Mouse (Mus musculus) ES-E14 (cell line): Measurements from ENCODE around the gene Plcb3. TPM values are rescaled to one million over a fixed set of nuclear protein-coding genes. Genes with fewer than 3 reads are reported as not detected.

Experiments
- DNase-seq: peaks from one replicate; pipeline ENCODE4 v3.0.0-alpha.2; 2013; ENCODE audit warnings: low read depth, low spot score
- H3K27ac ChIP-seq: 2 replicates; pipeline ENCODE4 v1.5.1; 2012; ENCODE audit warnings: low read depth, mild to moderate bottlenecking, low read length, moderate library complexity, mixed read lengths; ENCODE audit not compliant: poor library complexity, insufficient read depth, severe bottlenecking
- H3K36me3 ChIP-seq: 2 replicates; pipeline ENCODE4 v1.6.1; 2012; ENCODE audit warnings: mild to moderate bottlenecking, low read length, moderate library complexity, mixed read lengths; ENCODE audit not compliant: control insufficient read depth, poor library complexity, insufficient read depth, severe bottlenecking
- H3K4me1 ChIP-seq, 2 experiments: fragments of 150-350 bp in 1 of 2; sonication (generic) in 1 of 2; 2 replicates each; pipeline ENCODE4 v1.6.1; 2012; ENCODE audit warnings: low read length in 2 of 2, mild to moderate bottlenecking in 1 of 2, mixed read lengths in 1 of 2; ENCODE audit not compliant: control insufficient read depth in 2 of 2, insufficient read depth in 2 of 2, poor library complexity in 1 of 2
- H3K4me3 ChIP-seq, 2 experiments: fragments of 150-350 bp in 1 of 2; sonication (generic) in 1 of 2; 2 replicates each; pipeline ENCODE4 v1.5.1; 2012; ENCODE audit warnings: low read length in 2 of 2, low read depth in 1 of 2, mild to moderate bottlenecking in 1 of 2, mixed read lengths in 1 of 2; ENCODE audit not compliant: insufficient read depth in 1 of 2, poor library complexity in 1 of 2, severe bottlenecking in 1 of 2
- H3K9ac ChIP-seq: 2 replicates; pipeline ENCODE4 v1.6.1; 2012; ENCODE audit warnings: low read depth, mild to moderate bottlenecking, low read length, mixed read lengths; ENCODE audit not compliant: poor library complexity, insufficient read depth, severe bottlenecking
- H3K9me3 ChIP-seq: fragments of 150-350 bp; sonication (generic); 2 replicates; pipeline ENCODE4 v1.6.1; 2012; ENCODE audit warnings: low read depth, mild to moderate bottlenecking, low read length; ENCODE audit not compliant: control insufficient read depth, insufficient read depth
- CHD2 ChIP-seq: IDR thresholded peaks from 2 replicates; pipeline ENCODE4 v1.6.1; 2014; ENCODE audit warnings: mild to moderate bottlenecking, low read depth, low read length, inconsistent platforms
- HCFC1 ChIP-seq: IDR thresholded peaks from 2 replicates; pipeline ENCODE4 v1.6.1; 2012; ENCODE audit warnings: low read length, inconsistent platforms, borderline replicate concordance; ENCODE audit not compliant: insufficient read depth
- MAFK ChIP-seq: IDR thresholded peaks from 2 replicates; pipeline ENCODE4 v1.6.1; 2014; ENCODE audit warnings: mild to moderate bottlenecking, low read depth, low read length, inconsistent platforms; ENCODE audit not compliant: insufficient read depth
- ZC3H11A ChIP-seq: IDR thresholded peaks from 2 replicates; pipeline ENCODE4 v1.6.1; 2012; ENCODE audit warnings: low read depth, mild to moderate bottlenecking, inconsistent platforms, low read length, borderline replicate concordance
- ZNF384 ChIP-seq: IDR thresholded peaks from 2 replicates; pipeline ENCODE4 v1.6.1; 2012; ENCODE audit warnings: low read depth, low read length, inconsistent platforms
- in situ Hi-C, 2 experiments: fragments of 600-800 bp; cut with MboI; formaldehyde crosslinking; loops; one replicate each; pipeline ENCODE4 v1.15.1; 2025; ENCODE audit warnings: low sequenced_read_pairs in 2 of 2, inconsistent platforms in 1 of 2; ENCODE audit not compliant: unreplicated experiment in 2 of 2
- total RNA-seq: library from RNA; depleted of rRNA; stranded (reverse); fragments of 300-350 nt; gene quantifications from 2 replicates; pipeline ENCODE4 v1.2.3, GENCODE M21; 2012; rRNA removed

Plcb3 gene
- total RNA-seq, 1 experiment: 42.3 TPM

- H3K9ac ChIP-seq: no peak overlapping the region
- no peak for TF ChIP-seq MAFK
- no peak for TF ChIP-seq ZNF384
- TF ChIP-seq ZC3H11A: no peak
- TF ChIP-seq CHD2: no peak
- no peak for TF ChIP-seq HCFC1
- no peak for DNase-seq
- peaks cover 0 to 4% of the 10 kb centered on the region in 2 experiments; a peak in 1 of 4 replicates for H3K4me1 ChIP-seq
- H3K36me3 ChIP-seq: peaks cover 18% of the 10 kb centered on the region; the same call in 1 of the 2 replicates
- no peak overlapping the region for H3K4me3 ChIP-seq
- no peak overlapping the region for H3K27ac ChIP-seq
- in situ Hi-C loops: no loop called here
- no peaks in the 10 kb centered on the region for H3K9me3 ChIP-seq
These were observed 70.1 kb downstream of the Plcb3 start for GRCm38 (mm10) chr19:6906199-6906598.

GRCm38 (mm10) chr19:6905498-6906159, 70.6 kb downstream of the Plcb3 start:
- Histone ChIP-seq H3K4me1 (peaks cover 0 to 3% of the 10 kb centered on the region in 2 experiments; a peak in 1 of 4 replicates), H3K4me3 (no peak overlapping the region), H3K36me3 (peaks cover 16% of the 10 kb centered on the region; the same call in 1 of the 2 replicates), H3K9ac (no peak overlapping the region), H3K27ac (no peak overlapping the region), H3K9me3 (no peaks in the 10 kb centered on the region)
- in situ Hi-C loops: no loop called here
- TF ChIP-seq MAFK (no peak), CHD2 (no peak), HCFC1 (no peak), ZNF384 (no peak), ZC3H11A (no peak)
- DNase-seq: no peak

GRCm38 (mm10) chr19:6904846-6905245, 71.4 kb downstream of the Plcb3 start:
- H3K36me3 ChIP-seq: peaks cover 16% of the 10 kb centered on the region; the same call in 1 of the 2 replicates
- no peak overlapping the region for H3K9ac ChIP-seq
- H3K4me3 ChIP-seq: no peak overlapping the region
- H3K9me3 ChIP-seq: no peaks in the 10 kb centered on the region
- no peak for DNase-seq
- peaks cover 0 to 3% of the 10 kb centered on the region in 2 experiments; a peak in 1 of 4 replicates for H3K4me1 ChIP-seq
- TF ChIP-seq ZC3H11A (no peak), ZNF384 (no peak), MAFK (no peak), HCFC1 (no peak), CHD2 (no peak)
- no peak overlapping the region for H3K27ac ChIP-seq
- in situ Hi-C loops: no loop called here

GRCm38 (mm10) chr19:6903031-6903430, 73.2 kb downstream of the Plcb3 start:
- no peak overlapping the region for H3K4me3 ChIP-seq
- DNase-seq: no peak
- TF ChIP-seq CHD2 (no peak), ZNF384 (no peak), ZC3H11A (no peak), MAFK (no peak), HCFC1 (no peak)
- H3K27ac ChIP-seq: no peak overlapping the region
- peaks cover 16% of the 10 kb centered on the region; the same call in 1 of the 2 replicates for H3K36me3 ChIP-seq
- in situ Hi-C loops: no loop called here
- no peak overlapping the region for H3K9ac ChIP-seq
- H3K4me1 ChIP-seq: no peaks in the 10 kb centered on the region
- no peaks in the 10 kb centered on the region; the same call in 1 of the 2 replicates for H3K9me3 ChIP-seq

Other genes with a start within 250 kb of the Plcb3 start
- 11.5 and 14.4 TPM in 2 replicates for gene Rps6ka4, start 135.8 kb downstream of the Plcb3 start, total RNA-seq
- gene Ccdc88b, start 118.3 kb downstream of the Plcb3 start, total RNA-seq: 2.7 and 3.5 TPM in 2 replicates
- gene Trmt112, start 66.8 kb downstream of the Plcb3 start, total RNA-seq: 90.7 and 105 TPM in 2 replicates
- gene Prdx5, start 66.4 kb downstream of the Plcb3 start, total RNA-seq: 51.6 and 59.0 TPM in 2 replicates
- gene Esrra, start 54.7 kb downstream of the Plcb3 start, total RNA-seq: 23.1 and 30.1 TPM in 2 replicates
- 9.4 and 14.9 TPM in 2 replicates for gene Catsperz, start 51.1 kb downstream of the Plcb3 start, total RNA-seq
- 2.3 and 4.4 TPM in 2 replicates for gene Kcnk4, start 42.0 kb downstream of the Plcb3 start, total RNA-seq
- gene Bad, start 34.6 kb downstream of the Plcb3 start, total RNA-seq: 16.3 and 22.9 TPM in 2 replicates
- gene Gpr137, start 34.0 kb downstream of the Plcb3 start, total RNA-seq: 23.2 and 23.7 TPM in 2 replicates
- 365 and 385 TPM in 2 replicates for gene Ppp1r14b, start 1.5 kb downstream of the Plcb3 start, total RNA-seq
- 51.0 and 64.0 TPM in 2 replicates for gene Fkbp2, start 4.0 kb upstream of the Plcb3 start, total RNA-seq
- 10.0 and 14.3 TPM in 2 replicates for gene Vegfb, start 11.2 kb upstream of the Plcb3 start, total RNA-seq
- gene Dnajc4, start 16.1 kb upstream of the Plcb3 start, total RNA-seq: 14.0 and 22.0 TPM in 2 replicates
- gene Nudt22, start 19.6 kb upstream of the Plcb3 start, total RNA-seq: 12.7 and 13.2 TPM in 2 replicates
- gene Trpt1, start 19.7 kb upstream of the Plcb3 start, total RNA-seq: 5.0 and 6.9 TPM in 2 replicates
- 2.6 and 3.8 TPM in 2 replicates for gene Fermt3, start 43.0 kb upstream of the Plcb3 start, total RNA-seq
- 217 and 280 TPM in 2 replicates for gene Stip1, start 63.5 kb upstream of the Plcb3 start, total RNA-seq
- 1.4 and 3.5 TPM in 2 replicates for gene Macrod1, start 80.3 kb upstream of the Plcb3 start, total RNA-seq
- gene Flrt1, start 129.3 kb upstream of the Plcb3 start, total RNA-seq: 0.36 and 0.48 TPM in 2 replicates
- 117 and 123 TPM in 2 replicates for gene Otub1, start 229.8 kb upstream of the Plcb3 start, total RNA-seq
- gene Cox8a, start 241.1 kb upstream of the Plcb3 start, total RNA-seq: 882 and 1,211 TPM in 2 replicates